Mouse (Mus musculus) MEL (cell line): ENCODE measurements around the gene Rassf6. TPM values are rescaled to one million over a fixed set of nuclear protein-coding genes. Genes with fewer than 3 reads are reported as not detected.

Experiments
- DNase-seq: peaks from one replicate; pipeline ENCODE4 v3.0.0; 2011; ENCODE audit warnings: low read depth, low spot score
- H3K27ac ChIP-seq: 2 replicates; pipeline ENCODE4 v1.5.1; 2012; ENCODE audit warnings: low read depth, mild to moderate bottlenecking, control low read depth, low read length, moderate library complexity; ENCODE audit not compliant: control insufficient read depth
- H3K27me3 ChIP-seq, 2 experiments: fragments of 150-350 bp in 1 of 2; sonication (generic) in 1 of 2; 2 replicates each; pipeline ENCODE4 v1.6.1; 2012; ENCODE audit warnings: low read length in 2 of 2, mild to moderate bottlenecking in 2 of 2, improper control_type of control experiment in 1 of 2, moderate library complexity in 1 of 2; ENCODE audit not compliant: insufficient read depth in 2 of 2, control insufficient read depth in 1 of 2
- H3K36me3 ChIP-seq, 2 experiments: 2 replicates each; pipeline ENCODE4 v1.6.1; 2012 to 2014; ENCODE audit warnings: low read length in 2 of 2, improper control_type of control experiment in 1 of 2, inconsistent platforms in 1 of 2, mild to moderate bottlenecking in 1 of 2; ENCODE audit not compliant: insufficient read depth in 2 of 2, control insufficient read depth in 1 of 2
- H3K4me1 ChIP-seq, 2 experiments: fragments of 150-350 bp in 1 of 2; sonication (generic) in 1 of 2; 2 replicates each; pipeline ENCODE4 v1.6.1; 2012; ENCODE audit warnings: low read length in 2 of 2, improper control_type of control experiment in 1 of 2, mild to moderate bottlenecking in 1 of 2; ENCODE audit not compliant: insufficient read depth in 2 of 2, control insufficient read depth in 1 of 2
- H3K4me3 ChIP-seq, 2 experiments: fragments of 150-350 bp in 1 of 2; sonication (generic) in 1 of 2; 2 replicates each; pipeline ENCODE4 v1.5.1; 2012; ENCODE audit warnings: low read depth in 2 of 2, low read length in 2 of 2, mild to moderate bottlenecking in 2 of 2, moderate library complexity in 2 of 2, control low read depth in 1 of 2, improper control_type of control experiment in 1 of 2; ENCODE audit not compliant: control insufficient read depth in 1 of 2, insufficient read depth in 1 of 2
- H3K79me2 ChIP-seq: 2 replicates; pipeline ENCODE4 v1.6.1; 2012; ENCODE audit warnings: mild to moderate bottlenecking, low read length, moderate library complexity; ENCODE audit not compliant: control insufficient read depth, poor library complexity, insufficient read depth
- H3K9ac ChIP-seq: 2 replicates; pipeline ENCODE4 v1.6.1; 2012; ENCODE audit warnings: low read depth, mild to moderate bottlenecking, control low read depth, low read length, moderate library complexity; ENCODE audit not compliant: control insufficient read depth, poor library complexity, severe bottlenecking
- H3K9me3 ChIP-seq: fragments of 150-350 bp; sonication (generic); replicated peaks from 2 replicates; pipeline ENCODE4 v1.6.1; 2012; ENCODE audit warnings: mild to moderate bottlenecking, low read length, improper control_type of control experiment, moderate library complexity; ENCODE audit not compliant: insufficient read depth
- CHD1 ChIP-seq: IDR thresholded peaks from 2 replicates; pipeline ENCODE4 v1.6.1; 2012; ENCODE audit warnings: low read depth, mild to moderate bottlenecking, inconsistent platforms, low read length, improper control_type of control experiment
- ELF1 ChIP-seq: IDR thresholded peaks from 2 replicates; pipeline ENCODE4 v1.6.1; 2014; ENCODE audit warnings: low read depth, mild to moderate bottlenecking, inconsistent platforms, low read length, improper control_type of control experiment, moderate library complexity
- EP300 ChIP-seq, 2 experiments: IDR thresholded peaks; 2 replicates each; pipeline ENCODE4 v1.6.1; 2011; ENCODE audit warnings: improper control_type of control experiment in 2 of 2, low read length in 2 of 2, low read depth in 1 of 2, mild to moderate bottlenecking in 1 of 2
- ETS1 ChIP-seq: IDR thresholded peaks from 2 replicates; pipeline ENCODE4 v1.6.1; 2012; ENCODE audit warnings: low read depth, mild to moderate bottlenecking, inconsistent platforms, low read length, improper control_type of control experiment, moderate library complexity
- GATA1 ChIP-seq: IDR thresholded peaks from 2 replicates; pipeline ENCODE4 v1.6.1; 2011; ENCODE audit warnings: low read depth, low read length, improper control_type of control experiment
- HCFC1 ChIP-seq: IDR thresholded peaks from 2 replicates; pipeline ENCODE4 v1.6.1; 2012; ENCODE audit warnings: low read depth, mild to moderate bottlenecking, inconsistent platforms, low read length, improper control_type of control experiment, moderate library complexity
- MAFK ChIP-seq: IDR thresholded peaks from 2 replicates; pipeline ENCODE4 v1.6.1; 2011; ENCODE audit warnings: low read depth, mild to moderate bottlenecking, low read length, improper control_type of control experiment, borderline replicate concordance
- MAX ChIP-seq: IDR thresholded peaks from 2 replicates; pipeline ENCODE4 v1.6.1; 2011; ENCODE audit warnings: low read length, improper control_type of control experiment
- MAZ ChIP-seq: IDR thresholded peaks from 2 replicates; pipeline ENCODE4 v1.6.1; 2012; ENCODE audit warnings: low read depth, mild to moderate bottlenecking, inconsistent platforms, low read length, improper control_type of control experiment
- MEF2A ChIP-seq: IDR thresholded peaks from 2 replicates; pipeline ENCODE4 v1.6.1; 2014; ENCODE audit warnings: low read depth, mild to moderate bottlenecking, inconsistent platforms, low read length, improper control_type of control experiment; ENCODE audit not compliant: poor library complexity, insufficient replicate concordance, severe bottlenecking; ENCODE audit errors: extremely low read depth
- MXI1 ChIP-seq: IDR thresholded peaks from 2 replicates; pipeline ENCODE4 v1.6.1; 2011; ENCODE audit warnings: mild to moderate bottlenecking, low read depth, low read length, improper control_type of control experiment
- MYB ChIP-seq: IDR thresholded peaks from 2 replicates; pipeline ENCODE4 v1.6.1; 2011; ENCODE audit warnings: mild to moderate bottlenecking, low read depth, low read length, improper control_type of control experiment
- NELFE ChIP-seq: IDR thresholded peaks from 2 replicates; pipeline ENCODE4 v1.6.1; 2011; ENCODE audit warnings: low read depth, low read length, improper control_type of control experiment
- NRF1 ChIP-seq: IDR thresholded peaks from 2 replicates; pipeline ENCODE4 v1.6.1; 2014; ENCODE audit warnings: low read depth, mild to moderate bottlenecking, inconsistent platforms, low read length, improper control_type of control experiment, moderate library complexity; ENCODE audit not compliant: poor library complexity, insufficient read depth, severe bottlenecking
- POLR2AphosphoS2 ChIP-seq: IDR thresholded peaks from 2 replicates; pipeline ENCODE4 v1.6.1; 2011; ENCODE audit warnings: low read length, improper control_type of control experiment
- RCOR1 ChIP-seq: IDR thresholded peaks from 2 replicates; pipeline ENCODE4 v1.6.1; 2012; ENCODE audit warnings: low read depth, mild to moderate bottlenecking, inconsistent platforms, low read length, improper control_type of control experiment
- SIN3A ChIP-seq: IDR thresholded peaks from 2 replicates; pipeline ENCODE4 v1.6.1; 2012; ENCODE audit warnings: low read length, improper control_type of control experiment, inconsistent platforms
- TBP ChIP-seq: IDR thresholded peaks from 2 replicates; pipeline ENCODE4 v1.8.0; 2011; ENCODE audit warnings: low read depth, low read length, improper control_type of control experiment
- TCF12 ChIP-seq: IDR thresholded peaks from 2 replicates; pipeline ENCODE4 v1.6.1; 2014; ENCODE audit warnings: low read depth, mild to moderate bottlenecking, inconsistent platforms, low read length, improper control_type of control experiment, moderate library complexity
- UBTF ChIP-seq: IDR thresholded peaks from 2 replicates; pipeline ENCODE4 v1.6.1; 2012; ENCODE audit warnings: low read depth, mild to moderate bottlenecking, inconsistent platforms, low read length, improper control_type of control experiment, moderate library complexity, borderline replicate concordance; ENCODE audit not compliant: insufficient read depth
- USF1 ChIP-seq: IDR thresholded peaks from 2 replicates; pipeline ENCODE4 v1.6.1; 2014; ENCODE audit warnings: low read depth, mild to moderate bottlenecking, inconsistent platforms, low read length, improper control_type of control experiment, moderate library complexity
- ZNF384 ChIP-seq: IDR thresholded peaks from 2 replicates; pipeline ENCODE4 v1.6.1; 2012; ENCODE audit warnings: low read depth, mild to moderate bottlenecking, inconsistent platforms, low read length, improper control_type of control experiment
- polyA plus RNA-seq, 2 experiments: library from polyadenylated mRNA; stranded (reverse) in 1 of 2; unstranded in 1 of 2; fragments of >175 nt in 1 of 2; fragments of >200 nt in 1 of 2; gene quantifications; 2 replicates each; pipeline versions ENCODE4 v1.2.1 to v1.2.4; 2012; ENCODE audit warnings: low replicate concordance in 2 of 2, low read depth in 1 of 2; ENCODE audit not compliant: insufficient read length in 2 of 2, insufficient read depth in 1 of 2, missing spikeins in 1 of 2
- total RNA-seq: library from RNA; depleted of rRNA; stranded (reverse); fragments of 300-350 nt; gene quantifications from 2 replicates; pipeline ENCODE4 v1.2.3, GENCODE M21; 2012

Gene Rassf6
- total and polyA plus RNA-seq, 3 experiments: 0.39 TPM; not detected in 2

- no peak for TF ChIP-seq CHD1
- no peak for TF ChIP-seq MYB
- TF ChIP-seq POLR2AphosphoS2: no peak
- TF ChIP-seq SIN3A: no peak
- peaks cover 0 to 4% of the 10 kb centered on the region in 2 experiments; a peak in 2 of 4 replicates for H3K36me3 ChIP-seq
- no peak overlapping the region for H3K4me3 ChIP-seq
- no peak overlapping the region for H3K9ac ChIP-seq
- no peak for DNase-seq
- no peak overlapping the region for H3K27ac ChIP-seq
- no peaks in the 10 kb centered on the region for H3K79me2 ChIP-seq
- H3K9me3 ChIP-seq: no peaks in the 10 kb centered on the region
- H3K4me1 ChIP-seq: peaks cover 8 to 11% of the 10 kb centered on the region in 2 experiments
- no peaks in the 10 kb centered on the region for H3K27me3 ChIP-seq
These were observed 69.2 kb downstream of the Rassf6 start for GRCm38 (mm10) chr5:90571216-90571615.

GRCm38 (mm10) chr5:90568338-90568737, 72.1 kb downstream of the Rassf6 start:
- Histone ChIP-seq H3K27me3 (no peaks in the 10 kb centered on the region), H3K9ac (no peak overlapping the region)
- TF ChIP-seq ZNF384: peak; percentile 59; the same call in 1 of the 2 replicates
- TF ChIP-seq NRF1: no peak
- TF ChIP-seq MAX: no peak
- TF ChIP-seq EP300 (IDR thresholded peaks at IDR 0.05; ENCODE audit: low read depth in 1 of 2, low read length in 2 of 2): peak; percentile 50 to 53; a peak in 2 of 4 replicates
- peak; percentile 53; the same call in 1 of the 2 replicates for TF ChIP-seq SIN3A
- peak; percentile 50 for TF ChIP-seq ETS1
- 0 out of 2 replicates have a peak, but pooled peaks have one; percentile 19 for TF ChIP-seq GATA1
- TF ChIP-seq TCF12: peak; percentile 37; the same call in 1 of the 2 replicates
- TF ChIP-seq, all 39 proteins: peak for 6
- H3K4me3 ChIP-seq: no peak overlapping the region
- peaks cover 0 to 4% of the 10 kb centered on the region in 2 experiments; a peak in 2 of 4 replicates for H3K36me3 ChIP-seq
- H3K79me2 ChIP-seq: no peaks in the 10 kb centered on the region
- H3K27ac ChIP-seq: no peak overlapping the region
- peak; percentile 78 for DNase-seq
- H3K9me3 ChIP-seq: no peaks in the 10 kb centered on the region
- peaks cover 8 to 11% of the 10 kb centered on the region in 2 experiments for H3K4me1 ChIP-seq

DNA sequence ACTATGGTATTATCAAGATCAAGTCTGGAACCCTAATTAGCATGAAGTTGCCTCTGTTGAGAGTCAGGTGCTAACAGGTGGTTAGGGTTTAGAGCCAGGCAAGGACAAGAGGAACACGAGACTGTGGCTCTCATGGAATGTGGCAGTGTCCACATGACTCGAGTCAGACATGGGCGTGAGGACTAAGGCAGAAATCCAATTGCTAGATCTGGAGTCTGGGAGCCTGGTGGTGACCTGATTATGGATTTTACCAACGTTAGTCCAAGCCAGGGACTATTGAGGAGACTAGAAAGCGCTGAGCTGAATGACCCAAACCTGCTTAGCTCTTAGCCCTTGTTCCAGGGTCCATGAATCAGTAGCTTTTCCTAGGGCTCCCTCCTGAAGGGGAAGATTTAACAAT, 72.7 kb downstream of the Rassf6 start:
- Histone ChIP-seq H3K27ac (no peak overlapping the region), H3K9me3 (no peaks in the 10 kb centered on the region), H3K36me3 (peaks cover 0 to 4% of the 10 kb centered on the region in 2 experiments; a peak in 2 of 4 replicates), H3K79me2 (no peaks in the 10 kb centered on the region), H3K9ac (no peak overlapping the region), H3K4me3 (no peak overlapping the region), H3K27me3 (no peaks in the 10 kb centered on the region), H3K4me1 (peaks cover 8 to 15% of the 10 kb centered on the region in 2 experiments)
- TF ChIP-seq NELFE (no peak), ELF1 (no peak), MAZ (no peak), MAFK (no peak), UBTF (no peak), TBP (no peak), HCFC1 (no peak), MEF2A (no peak), USF1 (no peak), ETS1 (no peak), MAX (no peak), MXI1 (no peak), TCF12 (no peak), RCOR1 (no peak)
- DNase-seq: no peak
